ENCODE assay signal across 23 mouse cellular contexts in genomic region chr12:112424150-112424549, GRCm38 (mm10).
DNase-seq lines count a peak whose midpoint lies in the region; ATAC-seq and TF ChIP-seq lines count a peak whose summit lies in the region.
"Had no signal": no experiment of that assay in that cellular context is flagged by ENCODE, and none has a peak within 500 bp of the region (broad histone marks: within the 10 kb centered on the region; RNA-seq: fewer than 3 reads in every experiment).

No protein-coding gene starts in this region.

- no peak for TF ChIP-seq CTCF in forebrain, postnatal 0 days (IDR thresholded peaks at IDR 0.05; ENCODE audit: low read depth)

- no peak for DNase-seq in forebrain, embryonic 11.5 days (ENCODE audit: low spot score)
- peak; percentile 60 for DNase-seq in forebrain, postnatal 0 days
- DNase-seq in adrenal gland, postnatal 25 days = no peak
- DNase-seq: adrenal gland, adult 8-10 months; adrenal gland, postnatal 14 days; B cell, adult 2 months; cerebellum, adult 11 months; cerebellum, adult 18-20 months; cerebellum, adult 8-10 months; cerebellum, adult 9-11 months; cerebellum, postnatal 36 days; embryo, embryonic 11 days; gastrocnemius, adult 2 months had no signal

- H3K9me3 ChIP-seq in forebrain, embryonic 13.5 days (replicated peaks) = no peaks in the 10 kb centered on the region
- H3K9me3 ChIP-seq in forebrain, embryonic 11.5 days (ENCODE audit: control insufficient read depth, low read length) = no peaks in the 10 kb centered on the region
- no peaks in the 10 kb centered on the region for H3K9me3 ChIP-seq in forebrain, embryonic 15.5 days
- H3K9me3 ChIP-seq in forebrain, embryonic 12.5 days = no peaks in the 10 kb centered on the region
- no peaks in the 10 kb centered on the region for H3K9me3 ChIP-seq in forebrain, postnatal 0 days (ENCODE audit: low read length)
- H3K9me3 ChIP-seq: embryonic facial prominence, embryonic 13.5 days; embryonic facial prominence, embryonic 15.5 days; G1E had no signal

- H3K4me1 ChIP-seq in forebrain, embryonic 13.5 days = peaks cover 25% of the 10 kb centered on the region
- no peaks in the 10 kb centered on the region for H3K4me1 ChIP-seq in forebrain, embryonic 11.5 days (replicated peaks; ENCODE audit: control insufficient read depth, insufficient read depth, low read length)
- H3K4me1 ChIP-seq in forebrain, embryonic 15.5 days = peaks cover 12% of the 10 kb centered on the region; the same call in 1 of the 2 replicates
- peaks cover 14% of the 10 kb centered on the region; the same call in 1 of the 2 replicates for H3K4me1 ChIP-seq in forebrain, embryonic 12.5 days
- H3K4me1 ChIP-seq in forebrain, postnatal 0 days (ENCODE audit: insufficient read depth) = no peaks in the 10 kb centered on the region
- H3K4me1 ChIP-seq: embryonic facial prominence, embryonic 13.5 days; embryonic facial prominence, embryonic 15.5 days had no signal

- 79% methylated on average over 6 of the region's 6 CpGs for WGBS in forebrain, embryonic 13.5 days
- WGBS in forebrain, embryonic 11.5 days = 92% methylated on average over 6 of the region's 6 CpGs
- 59% methylated on average over 6 of the region's 6 CpGs for WGBS in forebrain, embryonic 15.5 days
- WGBS in forebrain, embryonic 12.5 days = 93% methylated on average over 6 of the region's 6 CpGs
- 71% methylated on average over 6 of the region's 6 CpGs for WGBS in forebrain, postnatal 0 days

- no peaks in the 10 kb centered on the region for H3K27me3 ChIP-seq in forebrain, embryonic 13.5 days
- H3K27me3 ChIP-seq in forebrain, embryonic 11.5 days (ENCODE audit: control insufficient read depth, insufficient read depth, low read length) = no peaks in the 10 kb centered on the region
- no peaks in the 10 kb centered on the region for H3K27me3 ChIP-seq in forebrain, embryonic 15.5 days
- 0 out of 2 replicates have a peak, but pooled peaks cover 4% of the 10 kb centered on the region for H3K27me3 ChIP-seq in forebrain, embryonic 12.5 days
- H3K27me3 ChIP-seq in forebrain, postnatal 0 days (ENCODE audit: insufficient read depth, low read length) = no peaks in the 10 kb centered on the region
- H3K27me3 ChIP-seq: embryonic facial prominence, embryonic 15.5 days; Patski had no signal

- no peak overlapping the region for H3K4me3 ChIP-seq in forebrain, embryonic 13.5 days
- H3K4me3 ChIP-seq in forebrain, embryonic 11.5 days (ENCODE audit: low read depth, low read length) = no peak overlapping the region
- H3K4me3 ChIP-seq in forebrain, embryonic 15.5 days = no peak overlapping the region
- H3K4me3 ChIP-seq in forebrain, embryonic 12.5 days (replicated peaks) = no peak overlapping the region
- no peak overlapping the region for H3K4me3 ChIP-seq in forebrain, postnatal 0 days (ENCODE audit: low read depth, low read length)
- H3K4me3 ChIP-seq: embryonic facial prominence, embryonic 13.5 days; embryonic facial prominence, embryonic 15.5 days; erythroblast, embryonic 14.5 days; gastrocnemius, adult 2 months had no signal

- H3K27ac ChIP-seq in forebrain, embryonic 13.5 days = peak overlapping the region; percentile 67; the same call in 1 of the 2 replicates
- H3K27ac ChIP-seq in forebrain, embryonic 11.5 days (ENCODE audit: low read depth, low read length) = no peak overlapping the region
- peak overlapping the region; percentile 79 for H3K27ac ChIP-seq in forebrain, embryonic 15.5 days (replicated peaks)
- no peak overlapping the region for H3K27ac ChIP-seq in forebrain, embryonic 12.5 days
- H3K27ac ChIP-seq in forebrain, postnatal 0 days (ENCODE audit: low read depth, low read length) = peak overlapping the region; percentile 16; the same call in 1 of the 2 replicates
- H3K27ac ChIP-seq: embryonic facial prominence, embryonic 13.5 days; embryonic facial prominence, embryonic 15.5 days; gastrocnemius, adult 2 months had no signal

- peak; percentile 38; the same call in 1 of the 2 replicates for ATAC-seq in forebrain, embryonic 13.5 days
- ATAC-seq in forebrain, embryonic 11.5 days (replicated peaks; ENCODE audit: low FRiP score) = no peak
- ATAC-seq in forebrain, embryonic 15.5 days (replicated peaks) = 0 out of 2 replicates have a peak, but pooled peaks have one; percentile 49
- no peak for ATAC-seq in forebrain, embryonic 12.5 days (ENCODE audit: low FRiP score)
- ATAC-seq in forebrain, postnatal 0 days = no peak
- ATAC-seq: activated CD4-positive, CD25-positive, alpha-beta regulatory T cell, adult 4 months; CD4-positive, CD25-positive, alpha-beta regulatory T cell, adult 4 months; Patski had no signal

- H3K9ac ChIP-seq in forebrain, embryonic 13.5 days = no peak overlapping the region
- H3K9ac ChIP-seq in forebrain, embryonic 11.5 days (ENCODE audit: low read length) = no peak overlapping the region
- H3K9ac ChIP-seq in forebrain, embryonic 15.5 days (replicated peaks) = no peak overlapping the region
- H3K9ac ChIP-seq in forebrain, embryonic 12.5 days = no peak overlapping the region
- H3K9ac ChIP-seq in forebrain, postnatal 0 days = no peak overlapping the region
- H3K9ac ChIP-seq: embryonic facial prominence, embryonic 13.5 days; embryonic facial prominence, embryonic 15.5 days had no signal

- no peak overlapping the region for H3K4me2 ChIP-seq in forebrain, embryonic 13.5 days
- H3K4me2 ChIP-seq in forebrain, embryonic 11.5 days (ENCODE audit: low read depth, low read length, severe bottlenecking) = no peak overlapping the region
- no peak overlapping the region for H3K4me2 ChIP-seq in forebrain, embryonic 15.5 days (replicated peaks)
- no peak overlapping the region for H3K4me2 ChIP-seq in forebrain, embryonic 12.5 days
- no peak overlapping the region for H3K4me2 ChIP-seq in forebrain, postnatal 0 days (ENCODE audit: low read depth)
- H3K4me2 ChIP-seq: embryonic facial prominence, embryonic 13.5 days; embryonic facial prominence, embryonic 15.5 days had no signal

- no peaks in the 10 kb centered on the region for H3K36me3 ChIP-seq in forebrain, embryonic 13.5 days (ENCODE audit: poor library complexity, severe bottlenecking)
- no peaks in the 10 kb centered on the region for H3K36me3 ChIP-seq in forebrain, embryonic 11.5 days (ENCODE audit: control insufficient read depth, insufficient read depth, low read length)
- no peaks in the 10 kb centered on the region for H3K36me3 ChIP-seq in forebrain, embryonic 15.5 days
- H3K36me3 ChIP-seq in forebrain, embryonic 12.5 days (replicated peaks) = no peaks in the 10 kb centered on the region
- no peaks in the 10 kb centered on the region for H3K36me3 ChIP-seq in forebrain, postnatal 0 days (ENCODE audit: insufficient read depth)
- H3K36me3 ChIP-seq: embryonic facial prominence, embryonic 13.5 days; embryonic facial prominence, embryonic 15.5 days; G1E had no signal

Comparison
In these comparisons a context has a peak if more than half of its experiments do, and no peak if none do; other contexts are left out.
1. ATAC-seq: peak in forebrain, embryonic 13.5 days (single experiment) and forebrain, embryonic 15.5 days (single experiment); none in forebrain, embryonic 11.5 days (single experiment), forebrain, embryonic 12.5 days (single experiment) and forebrain, postnatal 0 days (single experiment).
2. H3K27ac ChIP-seq: peak in forebrain, embryonic 13.5 days (single experiment), forebrain, embryonic 15.5 days (single experiment) and forebrain, postnatal 0 days (single experiment); none in forebrain, embryonic 11.5 days (single experiment) and forebrain, embryonic 12.5 days (single experiment).